Mouse (Mus musculus) stomach, postnatal 0 days (tissue): ENCODE measurements around the gene Upk1a.

Experiments
- CTCF ChIP-seq: IDR thresholded peaks from 2 replicates; pipeline ENCODE4 v1.5.1; 2016; ENCODE audit warnings: antibody characterized with exemption, low read depth, mild to moderate bottlenecking, moderate library complexity
- EP300 ChIP-seq: optimal IDR thresholded peaks from 2 replicates; pipeline ENCODE3; 2016; ENCODE audit warnings: antibody characterized with exemption

- TF ChIP-seq CTCF (no peak), EP300 (no peak)
These were observed 26.4 kb upstream of the Upk1a start for GRCm38 (mm10) chr7:30639083-30639482.
